Mouse (Mus musculus) heart, embryonic 14.5 days (tissue): ENCODE measurements around the gene Tspear. TPM values are rescaled to one million over a fixed set of nuclear protein-coding genes. Genes with fewer than 3 reads are reported as not detected.

Source experiments
- ATAC-seq: fragments of 200-750 bp; cut with Nextera tagmentation; 2 replicates; pipeline ENCODE4 v1.8.0; 2017; ENCODE audit warnings: low read depth, moderate TSS enrichment; ENCODE audit not compliant: insufficient number of reproducible peaks, insufficient read depth, low FRiP score
- H3K27ac ChIP-seq, 2 experiments: fragments of 200-500 bp in 1 of 2; fragments of 300-500 bp in 1 of 2; sonication (generic) in 1 of 2; replicated peaks in 1 of 2; 2 replicates each; pipeline ENCODE4 v1.5.1; 2012 to 2014; ENCODE audit warnings: low read depth in 2 of 2, low read length in 2 of 2, control low read depth in 1 of 2, mild to moderate bottlenecking in 1 of 2, mixed read lengths in 1 of 2; ENCODE audit not compliant: control insufficient read depth in 1 of 2, insufficient read depth in 1 of 2
- H3K27me3 ChIP-seq: fragments of 300-500 bp; sonication (generic); 2 replicates; pipeline ENCODE4 v1.6.1; 2014; ENCODE audit warnings: mild to moderate bottlenecking, low read length, control low read depth; ENCODE audit not compliant: control insufficient read depth, insufficient read depth
- H3K36me3 ChIP-seq: fragments of 300-500 bp; sonication (generic); 2 replicates; pipeline ENCODE4 v1.6.1; 2014; ENCODE audit warnings: mild to moderate bottlenecking, control low read depth, low read length, mixed read lengths; ENCODE audit not compliant: control insufficient read depth, insufficient read depth
- H3K4me1 ChIP-seq, 2 experiments: fragments of 200-500 bp in 1 of 2; fragments of 300-500 bp in 1 of 2; sonication (generic) in 1 of 2; 2 replicates each; pipeline ENCODE4 v1.6.1; 2012 to 2014; ENCODE audit warnings: low read length in 2 of 2, control low read depth in 1 of 2, mixed read lengths in 1 of 2; ENCODE audit not compliant: control insufficient read depth in 2 of 2, insufficient read depth in 2 of 2
- H3K4me2 ChIP-seq: fragments of 300-500 bp; sonication (generic); 2 replicates; pipeline ENCODE4 v1.6.1; 2014; ENCODE audit warnings: mild to moderate bottlenecking, low read length
- H3K4me3 ChIP-seq, 2 experiments: fragments of 200-500 bp in 1 of 2; fragments of 300-500 bp in 1 of 2; sonication (generic) in 1 of 2; 2 replicates each; pipeline ENCODE4 v1.5.1; 2012 to 2014; ENCODE audit warnings: low read length in 2 of 2, mild to moderate bottlenecking in 2 of 2, control low read depth in 1 of 2, low read depth in 1 of 2, moderate library complexity in 1 of 2; ENCODE audit not compliant: control insufficient read depth in 1 of 2, insufficient read depth in 1 of 2
- H3K9ac ChIP-seq: fragments of 300-500 bp; sonication (generic); 2 replicates; pipeline ENCODE4 v1.6.1; 2014; ENCODE audit warnings: mild to moderate bottlenecking, low read length
- H3K9me3 ChIP-seq: fragments of 300-500 bp; sonication (generic); 2 replicates; pipeline ENCODE4 v1.6.1; 2016; ENCODE audit warnings: low read length, control low read depth; ENCODE audit not compliant: control insufficient read depth
- WGBS: fragments of 180-500 bp; shearing (Covaris S2); extraction: QIAGEN DNeasy Blood & Tissue Kit; methylation state at CpG from one replicate; pipeline ENCODE4 v1.1.7; 2014; 5-methylcytosine and 5-hydroxymethylcytosine counted together
- polyA plus RNA-seq: library from polyadenylated mRNA; unstranded; fragments of >200 nt; fragmentation: Nextera tagmentation; extraction: Ambion mirVana; gene quantifications from 2 replicates; pipeline ENCODE4 v1.2.1, GENCODE M21; 2014

Gene Tspear
- polyA plus RNA-seq, 1 experiment from 2014 or later: 0.09 TPM

- Histone ChIP-seq H3K4me2 (no peak overlapping the region), H3K27ac (no peak overlapping the region), H3K9ac (no peak overlapping the region), H3K4me3 (no peak overlapping the region), H3K27me3 (no peaks in the 10 kb centered on the region), H3K9me3 (no peaks in the 10 kb centered on the region), H3K4me1 (no peaks in the 10 kb centered on the region), H3K36me3 (no peaks in the 10 kb centered on the region)
- ATAC-seq: no peak
- WGBS: 31% methylated on average over 5 of the region's 5 CpGs
Observed at GRCm38 (mm10) chr10:77815514-77815913, 129.1 kb downstream of the Tspear start.

- H3K4me3 ChIP-seq: no peak overlapping the region
- H3K4me2 ChIP-seq: no peak overlapping the region
- no peaks in the 10 kb centered on the region for H3K4me1 ChIP-seq
- H3K9me3 ChIP-seq: no peaks in the 10 kb centered on the region
- 91% methylated on average over 4 of the region's 4 CpGs for WGBS
- H3K36me3 ChIP-seq: no peaks in the 10 kb centered on the region
- ATAC-seq: no peak; the same call in 1 of the 2 replicates
- no peak overlapping the region for H3K9ac ChIP-seq
- H3K27me3 ChIP-seq: no peaks in the 10 kb centered on the region
- H3K27ac ChIP-seq: no peak overlapping the region
Observed at GRCm38 (mm10) chr10:77818523-77818922, 132.2 kb downstream of the Tspear start.

- Histone ChIP-seq H3K27ac (no peak overlapping the region), H3K36me3 (no peaks in the 10 kb centered on the region), H3K4me1 (no peaks in the 10 kb centered on the region), H3K27me3 (no peaks in the 10 kb centered on the region), H3K9me3 (no peaks in the 10 kb centered on the region), H3K9ac (no peak overlapping the region), H3K4me3 (no peak overlapping the region), H3K4me2 (no peak overlapping the region)
- 44% methylated on average over 4 of the region's 4 CpGs for WGBS
- no peak for ATAC-seq
Observed at GRCm38 (mm10) chr10:77819203-77819602, 132.8 kb downstream of the Tspear start.

GRCm38 (mm10) chr10:77826951-77827350 lies 140.6 kb downstream of the Tspear start, which contains the start of gene Krtap10-4:
Krtap10-4 (minus strand) TSS chr10:77827095.
- no peaks in the 10 kb centered on the region for H3K9me3 ChIP-seq
- no peaks in the 10 kb centered on the region for H3K4me1 ChIP-seq
- no peaks in the 10 kb centered on the region for H3K27me3 ChIP-seq
- H3K36me3 ChIP-seq: no peaks in the 10 kb centered on the region
- ATAC-seq: no peak
- H3K9ac ChIP-seq: no peak within 1 kb of the TSS
- WGBS: 61% methylated on average over 6 of the region's 6 CpGs
- H3K4me3 ChIP-seq: no peak within 1 kb of the TSS
- no peak within 1 kb of the TSS for H3K4me2 ChIP-seq
- H3K27ac ChIP-seq: no peak within 1 kb of the TSS

GRCm38 (mm10) chr10:77835647-77836046 lies 149.3 kb downstream of the Tspear start, which contains the start of gene Krtap10-10:
Krtap10-10 (plus strand) TSS chr10:77835947.
- Histone ChIP-seq H3K4me2 (no peak within 1 kb of the TSS), H3K9me3 (no peaks in the 10 kb centered on the region), H3K27ac (no peak within 1 kb of the TSS), H3K27me3 (no peaks in the 10 kb centered on the region), H3K9ac (no peak within 1 kb of the TSS), H3K36me3 (no peaks in the 10 kb centered on the region), H3K4me3 (no peak within 1 kb of the TSS), H3K4me1 (no peaks in the 10 kb centered on the region)
- 66% methylated on average over 9 of the region's 9 CpGs for WGBS
- no peak for ATAC-seq

- 60% methylated on average over 6 of the region's 6 CpGs for WGBS
- Histone ChIP-seq H3K27me3 (no peaks in the 10 kb centered on the region), H3K4me1 (no peaks in the 10 kb centered on the region), H3K36me3 (no peaks in the 10 kb centered on the region), H3K4me3 (no peak overlapping the region), H3K9me3 (peaks cover 17% of the 10 kb centered on the region), H3K27ac (no peak overlapping the region), H3K9ac (no peak overlapping the region), H3K4me2 (no peak overlapping the region)
- ATAC-seq: no peak
Observed at GRCm38 (mm10) chr10:77839006-77839405, 152.6 kb downstream of the Tspear start.

- no peak within 1 kb of the TSS for H3K4me3 ChIP-seq
- H3K9me3 ChIP-seq: peaks cover 25% of the 10 kb centered on the region
- H3K4me1 ChIP-seq: no peaks in the 10 kb centered on the region
- H3K9ac ChIP-seq: no peak within 1 kb of the TSS
- no peak within 1 kb of the TSS for H3K4me2 ChIP-seq
- ATAC-seq: no peak
- no peaks in the 10 kb centered on the region for H3K36me3 ChIP-seq
- H3K27ac ChIP-seq: no peak within 1 kb of the TSS
- 64% methylated on average over 3 of the region's 3 CpGs for WGBS
- H3K27me3 ChIP-seq: no peaks in the 10 kb centered on the region
Observed at GRCm38 (mm10) chr10:77846503-77846902, 160.1 kb downstream of the Tspear start, which contains the start of gene Gm36176. Gm36176 (plus strand) TSS chr10:77846803.

GRCm38 (mm10) chr10:77846961-77847360 lies 160.6 kb downstream of the Tspear start:
- no peak for ATAC-seq
- Histone ChIP-seq H3K36me3 (no peaks in the 10 kb centered on the region), H3K4me2 (no peak overlapping the region), H3K27me3 (no peaks in the 10 kb centered on the region), H3K4me1 (no peaks in the 10 kb centered on the region), H3K27ac (no peak overlapping the region), H3K9ac (no peak overlapping the region), H3K9me3 (peaks cover 23% of the 10 kb centered on the region), H3K4me3 (no peak overlapping the region)
- 15% methylated on average over 2 of the region's 2 CpGs for WGBS
